Mouse (Mus musculus) hindbrain, embryonic 14.5 days (tissue): Measurements from ENCODE around the gene Hcn2. TPM values are rescaled to one million over a fixed set of nuclear protein-coding genes. Genes with fewer than 3 reads are reported as not detected.

Experiments
- ATAC-seq: fragments of 200-750 bp; cut with Nextera tagmentation; 2 replicates; pipeline ENCODE4 v1.8.0; 2017; ENCODE audit warnings: moderate number of reproducible peaks, mild to moderate bottlenecking, moderate TSS enrichment, moderate library complexity; ENCODE audit not compliant: low FRiP score
- DNase-seq: peaks from one replicate; pipeline ENCODE4 v3.0.0-alpha.2; 2015; ENCODE audit warnings: low spot score
- H3K27ac ChIP-seq: fragments of 300-500 bp; sonication (generic); 2 replicates; pipeline ENCODE4 v1.5.1; 2014; ENCODE audit warnings: mild to moderate bottlenecking, moderate library complexity
- H3K27me3 ChIP-seq: fragments of 300-500 bp; sonication (generic); 2 replicates; pipeline ENCODE4 v1.6.1; 2014; ENCODE audit warnings: mild to moderate bottlenecking, low read length, mixed read lengths; ENCODE audit not compliant: control insufficient read depth, insufficient read depth
- H3K36me3 ChIP-seq: fragments of 300-500 bp; sonication (generic); replicated peaks from 2 replicates; pipeline ENCODE4 v1.6.1; 2014; ENCODE audit not compliant: control insufficient read depth, insufficient read depth
- H3K4me1 ChIP-seq: fragments of 300-500 bp; sonication (generic); replicated peaks from 2 replicates; pipeline ENCODE4 v1.6.1; 2014; ENCODE audit warnings: antibody characterized with exemption, low read length, mixed read lengths; ENCODE audit not compliant: control insufficient read depth, insufficient read depth
- H3K4me2 ChIP-seq: fragments of 300-500 bp; sonication (generic); replicated peaks from 2 replicates; pipeline ENCODE4 v1.6.1; 2014; ENCODE audit warnings: mild to moderate bottlenecking, moderate library complexity
- H3K4me3 ChIP-seq: fragments of 300-500 bp; sonication (generic); replicated peaks from 2 replicates; pipeline ENCODE4 v1.5.1; 2014; ENCODE audit warnings: mild to moderate bottlenecking, low read length
- H3K9ac ChIP-seq: fragments of 300-500 bp; sonication (generic); 2 replicates; pipeline ENCODE4 v1.6.1; 2014
- H3K9me3 ChIP-seq: fragments of 300-500 bp; sonication (generic); 2 replicates; pipeline ENCODE4 v1.6.1; 2016; ENCODE audit warnings: low read length; ENCODE audit not compliant: control insufficient read depth
- WGBS: fragments of 180-500 bp; shearing (Covaris S2); extraction: QIAGEN DNeasy Blood & Tissue Kit; methylation state at CpG from one replicate; pipeline ENCODE4 v1.1.7; 2014; 5-methylcytosine and 5-hydroxymethylcytosine counted together
- polyA plus RNA-seq: library from polyadenylated mRNA; unstranded; fragments of >200 nt; fragmentation: Nextera tagmentation; extraction: Ambion mirVana; gene quantifications from 2 replicates; pipeline ENCODE4 v1.2.1, GENCODE M21; 2014

Hcn2 gene
- polyA plus RNA-seq, 1 experiment from 2014 or later = 2.9 TPM

- Histone ChIP-seq H3K9ac (peak overlapping the region; percentile 31; the same call in 1 of the 2 replicates), H3K4me1 (peaks cover 29% of the 10 kb centered on the region), H3K4me3 (peak overlapping the region; percentile 82), H3K9me3 (no peaks in the 10 kb centered on the region), H3K27me3 (no peaks in the 10 kb centered on the region), H3K4me2 (peak overlapping the region; percentile 91), H3K27ac (no peak overlapping the region), H3K36me3 (peaks cover 24% of the 10 kb centered on the region)
- no peak for ATAC-seq
- 80% methylated on average over 5 of the region's 5 CpGs for WGBS
- DNase-seq = no peak
Measured at GRCm38 (mm10) chr10:79705951-79706350, 10.5 kb upstream of the Hcn2 start.

GRCm38 (mm10) chr10:79706406-79707094 lies 9.9 kb upstream of the Hcn2 start:
- Histone ChIP-seq H3K27me3 (no peaks in the 10 kb centered on the region), H3K36me3 (peaks cover 30% of the 10 kb centered on the region), H3K9ac (0 out of 2 replicates have a peak overlapping the region, but pooled peaks have one; percentile 31), H3K27ac (no peak overlapping the region), H3K4me2 (peak overlapping the region; percentile 91), H3K9me3 (no peaks in the 10 kb centered on the region), H3K4me3 (peak overlapping the region; percentile 82; the same call in 1 of the 2 replicates), H3K4me1 (peaks cover 29% of the 10 kb centered on the region)
- WGBS = 93% methylated on average over 5 of the region's 5 CpGs
- DNase-seq (no peak), ATAC-seq (no peak)

- 79% methylated on average over 1 of the region's 1 CpGs for WGBS
- Histone ChIP-seq H3K9me3 (no peaks in the 10 kb centered on the region), H3K9ac (peak overlapping the region; percentile 31; the same call in 1 of the 2 replicates), H3K4me2 (peak overlapping the region; percentile 91), H3K4me1 (peaks cover 29% of the 10 kb centered on the region), H3K27ac (no peak overlapping the region), H3K36me3 (peaks cover 36% of the 10 kb centered on the region), H3K27me3 (no peaks in the 10 kb centered on the region), H3K4me3 (no peak overlapping the region)
- ATAC-seq (no peak), DNase-seq (no peak)
Measured at GRCm38 (mm10) chr10:79707162-79707561, 9.3 kb upstream of the Hcn2 start.

GRCm38 (mm10) chr10:79707759-79708158 lies 8.7 kb upstream of the Hcn2 start:
- Histone ChIP-seq H3K9me3 (no peaks in the 10 kb centered on the region), H3K4me2 (0 out of 2 replicates have a peak overlapping the region, but pooled peaks have one; percentile 91), H3K27me3 (no peaks in the 10 kb centered on the region), H3K27ac (no peak overlapping the region), H3K4me1 (peaks cover 29% of the 10 kb centered on the region), H3K9ac (no peak overlapping the region), H3K4me3 (no peak overlapping the region), H3K36me3 (peaks cover 39% of the 10 kb centered on the region)
- no peak for ATAC-seq
- WGBS = 65% methylated on average over 4 of the region's 4 CpGs
- no peak for DNase-seq

- 90% methylated on average over 21 of the region's 21 CpGs for WGBS
- H3K27me3 ChIP-seq = no peaks in the 10 kb centered on the region
- no peak overlapping the region for H3K9ac ChIP-seq
- H3K36me3 ChIP-seq = peaks cover 41% of the 10 kb centered on the region
- H3K4me1 ChIP-seq = peaks cover 29% of the 10 kb centered on the region
- no peak for DNase-seq
- no peak overlapping the region for H3K4me2 ChIP-seq
- no peak overlapping the region for H3K27ac ChIP-seq
- no peak overlapping the region for H3K4me3 ChIP-seq
- ATAC-seq = no peak
- H3K9me3 ChIP-seq = no peaks in the 10 kb centered on the region
Measured at GRCm38 (mm10) chr10:79708668-79709067, 7.8 kb upstream of the Hcn2 start.

- Histone ChIP-seq H3K4me1 (peaks cover 29% of the 10 kb centered on the region), H3K9ac (no peak overlapping the region), H3K4me2 (no peak overlapping the region), H3K27me3 (no peaks in the 10 kb centered on the region; the same call in 1 of the 2 replicates), H3K9me3 (no peaks in the 10 kb centered on the region), H3K27ac (no peak overlapping the region), H3K36me3 (peaks cover 41% of the 10 kb centered on the region), H3K4me3 (no peak overlapping the region)
- DNase-seq = no peak
- WGBS = 84% methylated on average over 7 of the region's 7 CpGs
- no peak for ATAC-seq
Measured at GRCm38 (mm10) chr10:79709307-79709706, 7.1 kb upstream of the Hcn2 start.

GRCm38 (mm10) chr10:79712029-79712428 lies 4.4 kb upstream of the Hcn2 start:
- Histone ChIP-seq H3K9ac (no peak overlapping the region), H3K36me3 (peaks cover 41% of the 10 kb centered on the region), H3K9me3 (no peaks in the 10 kb centered on the region), H3K4me2 (no peak overlapping the region), H3K27ac (no peak overlapping the region), H3K4me3 (no peak overlapping the region), H3K27me3 (peaks cover 23% of the 10 kb centered on the region), H3K4me1 (peaks cover 13% of the 10 kb centered on the region)
- WGBS = 96% methylated on average over 1 of the region's 1 CpGs
- ATAC-seq = 0 out of 2 replicates have a peak, but pooled peaks have one; percentile 5
- no peak for DNase-seq

- ATAC-seq = 0 out of 2 replicates have a peak, but pooled peaks have one; percentile 9
Measured at GRCm38 (mm10) chr10:79712499-79713126, 3.8 kb upstream of the Hcn2 start.

GRCm38 (mm10) chr10:79713163-79713562 lies 3.3 kb upstream of the Hcn2 start:
- 37% methylated on average over 1 of the region's 1 CpGs for WGBS
- peaks cover 41% of the 10 kb centered on the region for H3K36me3 ChIP-seq
- ATAC-seq = no peak
- H3K4me3 ChIP-seq = no peak overlapping the region
- peaks cover 34% of the 10 kb centered on the region for H3K27me3 ChIP-seq
- no peak overlapping the region for H3K9ac ChIP-seq
- no peak overlapping the region for H3K4me2 ChIP-seq
- H3K4me1 ChIP-seq = peaks cover 15% of the 10 kb centered on the region
- H3K9me3 ChIP-seq = no peaks in the 10 kb centered on the region
- no peak for DNase-seq
- no peak overlapping the region for H3K27ac ChIP-seq

More at GRCm38 (mm10) chr10:79712499-79713126, 3.8 kb upstream of the Hcn2 start:
- peaks cover 41% of the 10 kb centered on the region for H3K36me3 ChIP-seq
- 11% methylated on average over 6 of the region's 6 CpGs for WGBS
- H3K27me3 ChIP-seq = peaks cover 29% of the 10 kb centered on the region
- peak; percentile 75 for DNase-seq
- H3K4me1 ChIP-seq = peaks cover 12% of the 10 kb centered on the region
- H3K9me3 ChIP-seq = no peaks in the 10 kb centered on the region
- no peak overlapping the region for H3K4me3 ChIP-seq
- no peak overlapping the region for H3K9ac ChIP-seq
- no peak overlapping the region for H3K4me2 ChIP-seq
- H3K27ac ChIP-seq = no peak overlapping the region
